Mouse (Mus musculus) midbrain, embryonic 12.5 days (tissue): ENCODE data around the gene P3h3. TPM values are rescaled to one million over a fixed set of nuclear protein-coding genes. Genes with fewer than 3 reads are reported as not detected.

Experiments used
- ATAC-seq: fragments of 200-750 bp; cut with Nextera tagmentation; 2 replicates; pipeline ENCODE4 v1.8.0; 2017; ENCODE audit warnings: low read depth, moderate TSS enrichment, moderate library complexity; ENCODE audit not compliant: low FRiP score
- H3K27ac ChIP-seq: fragments of 300-500 bp; sonication (generic); replicated peaks from 2 replicates; pipeline ENCODE4 v1.5.1; 2016; ENCODE audit warnings: mild to moderate bottlenecking
- H3K27me3 ChIP-seq: fragments of 300-500 bp; sonication (generic); 2 replicates; pipeline ENCODE4 v1.6.1; 2016; ENCODE audit warnings: mild to moderate bottlenecking
- H3K36me3 ChIP-seq: fragments of 300-500 bp; sonication (generic); 2 replicates; pipeline ENCODE4 v1.6.1; 2016
- H3K4me1 ChIP-seq: fragments of 300-500 bp; sonication (generic); 2 replicates; pipeline ENCODE4 v1.6.1; 2016
- H3K4me2 ChIP-seq: fragments of 300-500 bp; sonication (generic); replicated peaks from 2 replicates; pipeline ENCODE4 v1.6.1; 2016; ENCODE audit warnings: mild to moderate bottlenecking, moderate library complexity
- H3K4me3 ChIP-seq: fragments of 300-500 bp; sonication (generic); 2 replicates; pipeline ENCODE4 v1.5.1; 2016; ENCODE audit warnings: mild to moderate bottlenecking
- H3K9ac ChIP-seq: fragments of 300-500 bp; sonication (generic); replicated peaks from 2 replicates; pipeline ENCODE4 v1.6.1; 2016; ENCODE audit warnings: mild to moderate bottlenecking, moderate library complexity
- H3K9me3 ChIP-seq: fragments of 300-500 bp; sonication (generic); 2 replicates; pipeline ENCODE4 v1.6.1; 2016; ENCODE audit warnings: mild to moderate bottlenecking
- WGBS: fragments of 180-500 bp; shearing (Covaris S2); methylation state at CpG from one replicate; pipeline ENCODE4 v1.1.7; 2016; 5-methylcytosine and 5-hydroxymethylcytosine counted together
- polyA plus RNA-seq: library from polyadenylated mRNA; unstranded; fragments of >200 nt; fragmentation: Nextera tagmentation; extraction: Ambion mirVana; gene quantifications from 2 replicates; pipeline ENCODE4 v1.2.1, GENCODE M21; 2016

Gene P3h3
- polyA plus RNA-seq, 1 experiment from 2014 or later: 21.4 TPM

GRCm38 (mm10) chr6:124863125-124863657, 5.6 kb upstream of the P3h3 start:
- 2% methylated on average over 7 of the region's 16 CpGs for WGBS
- ATAC-seq: peak; percentile 35

GRCm38 (mm10) chr6:124862406-124863124, 5.0 kb upstream of the P3h3 start:
- WGBS: 14% methylated on average over 8 of the region's 8 CpGs
- peaks cover 29% of the 10 kb centered on the region for H3K27me3 ChIP-seq
- H3K4me1 ChIP-seq: peaks cover 65% of the 10 kb centered on the region
- H3K9ac ChIP-seq: peak overlapping the region; percentile 88
- no peaks in the 10 kb centered on the region for H3K9me3 ChIP-seq
- H3K4me2 ChIP-seq: peak overlapping the region; percentile 72
- ATAC-seq: no peak
- H3K27ac ChIP-seq: peak overlapping the region; percentile 91
- H3K4me3 ChIP-seq: peak overlapping the region; percentile 64
- no peaks in the 10 kb centered on the region for H3K36me3 ChIP-seq

More at GRCm38 (mm10) chr6:124863125-124863657, 5.6 kb upstream of the P3h3 start:
- no peaks in the 10 kb centered on the region for H3K9me3 ChIP-seq
- peaks cover 27% of the 10 kb centered on the region for H3K27me3 ChIP-seq
- H3K36me3 ChIP-seq: no peaks in the 10 kb centered on the region
- H3K4me2 ChIP-seq: peak overlapping the region; percentile 72
- H3K4me3 ChIP-seq: peak overlapping the region; percentile 64
- peak overlapping the region; percentile 91 for H3K27ac ChIP-seq
- H3K4me1 ChIP-seq: peaks cover 59% of the 10 kb centered on the region
- peak overlapping the region; percentile 88 for H3K9ac ChIP-seq

GRCm38 (mm10) chr6:124861802-124862201, 4.2 kb upstream of the P3h3 start:
- Histone ChIP-seq H3K9me3 (no peaks in the 10 kb centered on the region), H3K9ac (peak overlapping the region; percentile 31), H3K4me2 (peak overlapping the region; percentile 72), H3K4me3 (peak overlapping the region; percentile 64; the same call in 1 of the 2 replicates), H3K36me3 (no peaks in the 10 kb centered on the region), H3K4me1 (peaks cover 65% of the 10 kb centered on the region), H3K27me3 (peaks cover 23% of the 10 kb centered on the region), H3K27ac (0 out of 2 replicates have a peak overlapping the region, but pooled peaks have one; percentile 91)
- ATAC-seq: no peak
- WGBS: 22% methylated on average over 3 of the region's 3 CpGs

GRCm38 (mm10) chr6:124861266-124861665, 3.7 kb upstream of the P3h3 start:
- no peak for ATAC-seq
- Histone ChIP-seq H3K9me3 (no peaks in the 10 kb centered on the region), H3K27me3 (peaks cover 19% of the 10 kb centered on the region), H3K4me3 (no peak overlapping the region), H3K36me3 (no peaks in the 10 kb centered on the region), H3K4me1 (peaks cover 70% of the 10 kb centered on the region), H3K4me2 (no peak overlapping the region), H3K27ac (no peak overlapping the region), H3K9ac (0 out of 2 replicates have a peak overlapping the region, but pooled peaks have one; percentile 31)
- WGBS: 79% methylated on average over 19 of the region's 19 CpGs

- Histone ChIP-seq H3K9ac (peak overlapping the region; percentile 39; the same call in 1 of the 2 replicates), H3K4me1 (peaks cover 77% of the 10 kb centered on the region), H3K27ac (peak overlapping the region; percentile 60; the same call in 1 of the 2 replicates), H3K36me3 (no peaks in the 10 kb centered on the region), H3K27me3 (peaks cover 19% of the 10 kb centered on the region), H3K9me3 (no peaks in the 10 kb centered on the region), H3K4me3 (no peak overlapping the region), H3K4me2 (peak overlapping the region; percentile 9; the same call in 1 of the 2 replicates)
- no peak for ATAC-seq
- WGBS: 76% methylated on average over 9 of the region's 9 CpGs
Measured at GRCm38 (mm10) chr6:124860511-124860910, 3.0 kb upstream of the P3h3 start.

GRCm38 (mm10) chr6:124859725-124860124, 2.2 kb upstream of the P3h3 start:
- Histone ChIP-seq H3K36me3 (no peaks in the 10 kb centered on the region), H3K4me1 (peaks cover 74% of the 10 kb centered on the region), H3K27me3 (peaks cover 23% of the 10 kb centered on the region), H3K9me3 (no peaks in the 10 kb centered on the region), H3K27ac (peak overlapping the region; percentile 60), H3K4me2 (peak overlapping the region; percentile 9; the same call in 1 of the 2 replicates), H3K9ac (peak overlapping the region; percentile 39; the same call in 1 of the 2 replicates), H3K4me3 (0 out of 2 replicates have a peak overlapping the region, but pooled peaks have one; percentile 3)
- ATAC-seq: 0 out of 2 replicates have a peak, but pooled peaks have one; percentile 1
- 9% methylated on average over 12 of the region's 12 CpGs for WGBS

GRCm38 (mm10) chr6:124858561-124859318, 1.2 kb upstream of the P3h3 start:
- H3K4me1 ChIP-seq: peaks cover 64% of the 10 kb centered on the region
- no peak overlapping the region for H3K27ac ChIP-seq
- 81% methylated on average over 28 of the region's 28 CpGs for WGBS
- H3K27me3 ChIP-seq: peaks cover 25% of the 10 kb centered on the region
- peak overlapping the region; percentile 37 for H3K9ac ChIP-seq
- H3K4me3 ChIP-seq: no peak overlapping the region
- no peak for ATAC-seq
- peak overlapping the region; percentile 85; the same call in 1 of the 2 replicates for H3K4me2 ChIP-seq
- H3K36me3 ChIP-seq: no peaks in the 10 kb centered on the region
- H3K9me3 ChIP-seq: no peaks in the 10 kb centered on the region

- peak overlapping the region; percentile 75 for H3K4me3 ChIP-seq
- H3K4me2 ChIP-seq: peak overlapping the region; percentile 85
- H3K4me1 ChIP-seq: peaks cover 59% of the 10 kb centered on the region
- ATAC-seq: no peak
- peaks cover 25% of the 10 kb centered on the region for H3K27me3 ChIP-seq
- H3K27ac ChIP-seq: peak overlapping the region; percentile 95
- no peaks in the 10 kb centered on the region for H3K9me3 ChIP-seq
- H3K36me3 ChIP-seq: no peaks in the 10 kb centered on the region
- WGBS: 23% methylated on average over 26 of the region's 26 CpGs
- peak overlapping the region; percentile 97 for H3K9ac ChIP-seq
Measured at GRCm38 (mm10) chr6:124857840-124858530, 433 bp upstream of the P3h3 start.

- no peaks in the 10 kb centered on the region for H3K9me3 ChIP-seq
- peak overlapping the region; percentile 95 for H3K27ac ChIP-seq
- H3K27me3 ChIP-seq: peaks cover 24% of the 10 kb centered on the region
- H3K4me1 ChIP-seq: peaks cover 43% of the 10 kb centered on the region
- peak overlapping the region; percentile 75 for H3K4me3 ChIP-seq
- peak; percentile 53 for ATAC-seq
- H3K4me2 ChIP-seq: peak overlapping the region; percentile 85
- WGBS: 9% methylated on average over 14 of the region's 14 CpGs
- no peaks in the 10 kb centered on the region for H3K36me3 ChIP-seq
- peak overlapping the region; percentile 97 for H3K9ac ChIP-seq
Measured at GRCm38 (mm10) chr6:124856321-124856720, 1.2 kb downstream of the P3h3 start.

GRCm38 (mm10) chr6:124854647-124855046, 2.9 kb downstream of the P3h3 start:
- Histone ChIP-seq H3K27me3 (peaks cover 21% of the 10 kb centered on the region), H3K9ac (no peak overlapping the region), H3K9me3 (no peaks in the 10 kb centered on the region), H3K27ac (no peak overlapping the region), H3K4me1 (peaks cover 27% of the 10 kb centered on the region), H3K4me2 (no peak overlapping the region), H3K4me3 (no peak overlapping the region), H3K36me3 (0 out of 2 replicates have a peak, but pooled peaks cover 5% of the 10 kb centered on the region)
- 79% methylated on average over 12 of the region's 12 CpGs for WGBS
- ATAC-seq: no peak

- Histone ChIP-seq H3K27me3 (peaks cover 6% of the 10 kb centered on the region; the same call in 1 of the 2 replicates), H3K9me3 (no peaks in the 10 kb centered on the region), H3K4me3 (no peak overlapping the region), H3K4me2 (no peak overlapping the region), H3K27ac (no peak overlapping the region), H3K36me3 (0 out of 2 replicates have a peak, but pooled peaks cover 5% of the 10 kb centered on the region), H3K9ac (no peak overlapping the region), H3K4me1 (peaks cover 8% of the 10 kb centered on the region; the same call in 1 of the 2 replicates)
- WGBS: 65% methylated on average over 8 of the region's 8 CpGs
- no peak for ATAC-seq
Measured at GRCm38 (mm10) chr6:124850535-124850934, 7.0 kb downstream of the P3h3 start.
